Mouse (Mus musculus): ENCODE results near the gene Nup210. TPM values are rescaled to one million over a fixed set of nuclear protein-coding genes. Genes with fewer than 3 reads are reported as not detected.

The Nup210 gene
- polyA plus RNA-seq, 1 experiment from 2014 or later = 7.1 TPM

GRCm38 (mm10) chr6:91020810-91021209 lies 95.8 kb downstream of the Nup210 start:
- no peak overlapping the region; a peak in 1 of 4 replicates for H3K27ac ChIP-seq (replicated peaks in 1 of 2; ENCODE audit: control insufficient read depth in 1 of 2, insufficient read depth in 1 of 2, low read depth in 2 of 2, low read length in 2 of 2)
- H3K4me1 ChIP-seq (ENCODE audit: control insufficient read depth in 2 of 2, insufficient read depth in 2 of 2, low read length in 2 of 2) = peaks cover 2 to 4% of the 10 kb centered on the region in 2 experiments; a peak in 2 of 4 replicates
- ATAC-seq (ENCODE audit: insufficient number of reproducible peaks, insufficient read depth, low FRiP score, low read depth) = no peak
- H3K27me3 ChIP-seq (ENCODE audit: control insufficient read depth, insufficient read depth, low read length) = no peaks in the 10 kb centered on the region
- no peak overlapping the region for H3K9ac ChIP-seq (ENCODE audit: low read length)
- H3K36me3 ChIP-seq (ENCODE audit: control insufficient read depth, insufficient read depth, low read length) = 0 out of 2 replicates have a peak, but pooled peaks cover 3% of the 10 kb centered on the region
- 71% methylated on average over 7 of the region's 7 CpGs for WGBS
- H3K9me3 ChIP-seq (ENCODE audit: control insufficient read depth, low read length) = no peaks in the 10 kb centered on the region
- H3K4me2 ChIP-seq (ENCODE audit: low read length) = no peak overlapping the region
- H3K4me3 ChIP-seq (ENCODE audit: control insufficient read depth in 1 of 2, insufficient read depth in 1 of 2, low read depth in 1 of 2, low read length in 2 of 2) = no peak overlapping the region

- 83% methylated on average over 7 of the region's 7 CpGs for WGBS
- peaks cover 8% of the 10 kb centered on the region; the same call in 1 of the 2 replicates for H3K36me3 ChIP-seq (ENCODE audit: control insufficient read depth, insufficient read depth, low read length)
- no peak for ATAC-seq (ENCODE audit: insufficient number of reproducible peaks, insufficient read depth, low FRiP score, low read depth)
- no peak overlapping the region for H3K27ac ChIP-seq (replicated peaks in 1 of 2; ENCODE audit: control insufficient read depth in 1 of 2, insufficient read depth in 1 of 2, low read depth in 2 of 2, low read length in 2 of 2)
- no peaks in the 10 kb centered on the region for H3K27me3 ChIP-seq (ENCODE audit: control insufficient read depth, insufficient read depth, low read length)
- H3K4me3 ChIP-seq (ENCODE audit: control insufficient read depth in 1 of 2, insufficient read depth in 1 of 2, low read depth in 1 of 2, low read length in 2 of 2) = no peak overlapping the region
- H3K4me2 ChIP-seq (ENCODE audit: low read length) = no peak overlapping the region
- H3K4me1 ChIP-seq (ENCODE audit: control insufficient read depth in 2 of 2, insufficient read depth in 2 of 2, low read length in 2 of 2) = peaks cover 8 to 11% of the 10 kb centered on the region in 2 experiments
- H3K9me3 ChIP-seq (ENCODE audit: control insufficient read depth, low read length) = no peaks in the 10 kb centered on the region
- no peak overlapping the region for H3K9ac ChIP-seq (ENCODE audit: low read length)
Observed at GRCm38 (mm10) chr6:91016600-91017230, 99.9 kb downstream of the Nup210 start.

- no peak for ATAC-seq (ENCODE audit: insufficient number of reproducible peaks, insufficient read depth, low FRiP score, low read depth)
- H3K9ac ChIP-seq (ENCODE audit: low read length) = no peak overlapping the region
- H3K9me3 ChIP-seq (ENCODE audit: control insufficient read depth, low read length) = no peaks in the 10 kb centered on the region
- WGBS = 65% methylated on average over 9 of the region's 9 CpGs
- H3K36me3 ChIP-seq (ENCODE audit: control insufficient read depth, insufficient read depth, low read length) = peaks cover 8% of the 10 kb centered on the region; the same call in 1 of the 2 replicates
- H3K4me1 ChIP-seq (ENCODE audit: control insufficient read depth in 2 of 2, insufficient read depth in 2 of 2, low read length in 2 of 2) = peaks cover 8 to 13% of the 10 kb centered on the region in 2 experiments; a peak in 2 of 4 replicates
- no peak overlapping the region for H3K4me2 ChIP-seq (ENCODE audit: low read length)
- H3K27ac ChIP-seq (replicated peaks in 1 of 2; ENCODE audit: control insufficient read depth in 1 of 2, insufficient read depth in 1 of 2, low read depth in 2 of 2, low read length in 2 of 2) = no peak overlapping the region
- no peak overlapping the region for H3K4me3 ChIP-seq (ENCODE audit: control insufficient read depth in 1 of 2, insufficient read depth in 1 of 2, low read depth in 1 of 2, low read length in 2 of 2)
- H3K27me3 ChIP-seq (ENCODE audit: control insufficient read depth, insufficient read depth, low read length) = no peaks in the 10 kb centered on the region
Observed at GRCm38 (mm10) chr6:91014198-91014958, 102.3 kb downstream of the Nup210 start.

- Histone ChIP-seq H3K27me3 (ENCODE audit: control insufficient read depth, insufficient read depth, low read length) (no peaks in the 10 kb centered on the region), H3K9me3 (ENCODE audit: control insufficient read depth, low read length) (no peaks in the 10 kb centered on the region), H3K4me3 (ENCODE audit: control insufficient read depth in 1 of 2, insufficient read depth in 1 of 2, low read depth in 1 of 2, low read length in 2 of 2) (no peak overlapping the region), H3K36me3 (ENCODE audit: control insufficient read depth, insufficient read depth, low read length) (peaks cover 8% of the 10 kb centered on the region; the same call in 1 of the 2 replicates), H3K27ac (replicated peaks in 1 of 2; ENCODE audit: control insufficient read depth in 1 of 2, insufficient read depth in 1 of 2, low read depth in 2 of 2, low read length in 2 of 2) (no peak overlapping the region), H3K4me2 (ENCODE audit: low read length) (no peak overlapping the region), H3K4me1 (ENCODE audit: control insufficient read depth in 2 of 2, insufficient read depth in 2 of 2, low read length in 2 of 2) (peaks cover 8 to 13% of the 10 kb centered on the region in 2 experiments; a peak in 2 of 4 replicates), H3K9ac (ENCODE audit: low read length) (no peak overlapping the region)
- ATAC-seq (ENCODE audit: insufficient number of reproducible peaks, insufficient read depth, low FRiP score, low read depth) = no peak
- 43% methylated on average over 3 of the region's 3 CpGs for WGBS
Observed at GRCm38 (mm10) chr6:91012458-91012857, 104.2 kb downstream of the Nup210 start.

GRCm38 (mm10) chr6:91011568-91011967 lies 105.1 kb downstream of the Nup210 start:
- Histone ChIP-seq H3K27me3 (ENCODE audit: control insufficient read depth, insufficient read depth, low read length) (no peaks in the 10 kb centered on the region), H3K4me1 (ENCODE audit: control insufficient read depth in 2 of 2, insufficient read depth in 2 of 2, low read length in 2 of 2) (peaks cover 8 to 13% of the 10 kb centered on the region in 2 experiments; a peak in 2 of 4 replicates), H3K4me3 (ENCODE audit: control insufficient read depth in 1 of 2, insufficient read depth in 1 of 2, low read depth in 1 of 2, low read length in 2 of 2) (no peak overlapping the region), H3K9ac (ENCODE audit: low read length) (no peak overlapping the region), H3K4me2 (ENCODE audit: low read length) (no peak overlapping the region), H3K9me3 (ENCODE audit: control insufficient read depth, low read length) (no peaks in the 10 kb centered on the region), H3K27ac (replicated peaks in 1 of 2; ENCODE audit: control insufficient read depth in 1 of 2, insufficient read depth in 1 of 2, low read depth in 2 of 2, low read length in 2 of 2) (no peak overlapping the region), H3K36me3 (ENCODE audit: control insufficient read depth, insufficient read depth, low read length) (peaks cover 8% of the 10 kb centered on the region; the same call in 1 of the 2 replicates)
- 30% methylated on average over 4 of the region's 4 CpGs for WGBS
- no peak for ATAC-seq (ENCODE audit: insufficient number of reproducible peaks, insufficient read depth, low FRiP score, low read depth)

- 79% methylated on average over 3 of the region's 3 CpGs for WGBS
Observed at GRCm38 (mm10) chr6:91008284-91008830, 108.3 kb downstream of the Nup210 start.

GRCm38 (mm10) chr6:91007207-91007606 lies 109.4 kb downstream of the Nup210 start:
- Histone ChIP-seq H3K4me1 (ENCODE audit: control insufficient read depth in 2 of 2, insufficient read depth in 2 of 2, low read length in 2 of 2) (peaks cover 8 to 9% of the 10 kb centered on the region in 2 experiments; a peak in 2 of 4 replicates), H3K27ac (replicated peaks in 1 of 2; ENCODE audit: control insufficient read depth in 1 of 2, insufficient read depth in 1 of 2, low read depth in 2 of 2, low read length in 2 of 2) (no peak overlapping the region), H3K27me3 (ENCODE audit: control insufficient read depth, insufficient read depth, low read length) (no peaks in the 10 kb centered on the region), H3K9ac (ENCODE audit: low read length) (no peak overlapping the region), H3K9me3 (ENCODE audit: control insufficient read depth, low read length) (no peaks in the 10 kb centered on the region), H3K4me2 (ENCODE audit: low read length) (no peak overlapping the region), H3K36me3 (ENCODE audit: control insufficient read depth, insufficient read depth, low read length) (no peaks in the 10 kb centered on the region), H3K4me3 (ENCODE audit: control insufficient read depth in 1 of 2, insufficient read depth in 1 of 2, low read depth in 1 of 2, low read length in 2 of 2) (no peak overlapping the region)
- ATAC-seq (ENCODE audit: insufficient number of reproducible peaks, insufficient read depth, low FRiP score, low read depth) = no peak
- 55% methylated on average over 2 of the region's 2 CpGs for WGBS

More at GRCm38 (mm10) chr6:91008284-91008830, 108.3 kb downstream of the Nup210 start:
- no peak overlapping the region for H3K4me2 ChIP-seq (ENCODE audit: low read length)
- no peak for ATAC-seq (ENCODE audit: insufficient number of reproducible peaks, insufficient read depth, low FRiP score, low read depth)
- H3K4me3 ChIP-seq (ENCODE audit: control insufficient read depth in 1 of 2, insufficient read depth in 1 of 2, low read depth in 1 of 2, low read length in 2 of 2) = no peak overlapping the region
- H3K27ac ChIP-seq (replicated peaks in 1 of 2; ENCODE audit: control insufficient read depth in 1 of 2, insufficient read depth in 1 of 2, low read depth in 2 of 2, low read length in 2 of 2) = no peak overlapping the region
- no peaks in the 10 kb centered on the region for H3K36me3 ChIP-seq (ENCODE audit: control insufficient read depth, insufficient read depth, low read length)
- no peak overlapping the region for H3K9ac ChIP-seq (ENCODE audit: low read length)
- H3K9me3 ChIP-seq (ENCODE audit: control insufficient read depth, low read length) = no peaks in the 10 kb centered on the region
- H3K4me1 ChIP-seq (ENCODE audit: control insufficient read depth in 2 of 2, insufficient read depth in 2 of 2, low read length in 2 of 2) = peaks cover 13 to 14% of the 10 kb centered on the region in 2 experiments; a peak in 2 of 4 replicates
- H3K27me3 ChIP-seq (ENCODE audit: control insufficient read depth, insufficient read depth, low read length) = no peaks in the 10 kb centered on the region

Data from heart, embryonic 14.5 days (tissue).